Mouse (Mus musculus): Measurements from ENCODE around the gene Gm20388. TPM values are rescaled to one million over a fixed set of nuclear protein-coding genes. Genes with fewer than 3 reads are reported as not detected.

The Gm20388 gene
- polyA plus RNA-seq, 1 experiment from 2014 or later: not detected

- no peaks in the 10 kb centered on the region for H3K4me1 ChIP-seq (replicated peaks; ENCODE audit: control insufficient read depth, insufficient read depth, low read length)
- no peak for ATAC-seq
- TF ChIP-seq CTCF (IDR thresholded peaks at IDR 0.05; ENCODE audit: low read depth): peak; percentile 19; the same call in 1 of the 2 replicates
- no peaks in the 10 kb centered on the region for H3K36me3 ChIP-seq (ENCODE audit: control insufficient read depth, insufficient read depth)
- no peak overlapping the region for H3K9ac ChIP-seq (ENCODE audit: low read depth, low read length)
- H3K4me2 ChIP-seq (replicated peaks; ENCODE audit: low read depth): no peak overlapping the region
- 51% methylated on average over 27 of the region's 27 CpGs for WGBS
- no peak overlapping the region for H3K27ac ChIP-seq (ENCODE audit: low read depth, low read length)
- no peaks in the 10 kb centered on the region for H3K9me3 ChIP-seq (ENCODE audit: control insufficient read depth)
- no peaks in the 10 kb centered on the region for H3K27me3 ChIP-seq (replicated peaks; ENCODE audit: control insufficient read depth, insufficient read depth, low read length)
- no peak overlapping the region for H3K4me3 ChIP-seq (ENCODE audit: low read depth, low read length)
Observed at GRCm38 (mm10) chr8:121170626-121171552, 1260.2 kb downstream of the Gm20388 start.

DNA sequence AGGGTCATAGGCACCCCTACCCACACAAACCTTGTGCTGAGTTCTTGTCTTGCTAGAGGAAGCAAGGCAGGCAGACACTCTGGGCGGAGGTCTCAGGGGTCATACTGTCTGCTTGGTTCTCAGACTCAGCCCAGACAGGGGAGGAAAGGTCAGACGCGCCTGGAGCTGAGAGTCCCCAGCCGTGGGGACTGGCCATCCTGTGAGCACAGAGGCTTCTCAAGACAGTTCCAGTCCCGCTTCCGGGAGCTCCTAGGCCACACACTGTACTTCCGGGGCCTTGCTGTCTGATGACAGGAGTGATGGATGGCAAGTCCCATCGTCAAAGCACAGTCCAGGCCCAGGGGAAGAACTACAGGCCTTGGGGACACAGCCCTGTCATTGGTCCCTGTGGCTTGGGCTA, 1261.9 kb downstream of the Gm20388 start:
- H3K4me2 ChIP-seq (replicated peaks; ENCODE audit: low read depth): no peak overlapping the region
- WGBS: 70% methylated on average over 8 of the region's 8 CpGs
- no peaks in the 10 kb centered on the region for H3K36me3 ChIP-seq (ENCODE audit: control insufficient read depth, insufficient read depth)
- no peak overlapping the region for H3K9ac ChIP-seq (ENCODE audit: low read depth, low read length)
- H3K4me1 ChIP-seq (replicated peaks; ENCODE audit: control insufficient read depth, insufficient read depth, low read length): no peaks in the 10 kb centered on the region
- H3K9me3 ChIP-seq (ENCODE audit: control insufficient read depth): no peaks in the 10 kb centered on the region
- TF ChIP-seq CTCF (IDR thresholded peaks at IDR 0.05; ENCODE audit: low read depth): no peak
- H3K27me3 ChIP-seq (replicated peaks; ENCODE audit: control insufficient read depth, insufficient read depth, low read length): no peaks in the 10 kb centered on the region
- H3K27ac ChIP-seq (ENCODE audit: low read depth, low read length): no peak overlapping the region
- no peak for ATAC-seq
- no peak overlapping the region for H3K4me3 ChIP-seq (ENCODE audit: low read depth, low read length)

DNA sequence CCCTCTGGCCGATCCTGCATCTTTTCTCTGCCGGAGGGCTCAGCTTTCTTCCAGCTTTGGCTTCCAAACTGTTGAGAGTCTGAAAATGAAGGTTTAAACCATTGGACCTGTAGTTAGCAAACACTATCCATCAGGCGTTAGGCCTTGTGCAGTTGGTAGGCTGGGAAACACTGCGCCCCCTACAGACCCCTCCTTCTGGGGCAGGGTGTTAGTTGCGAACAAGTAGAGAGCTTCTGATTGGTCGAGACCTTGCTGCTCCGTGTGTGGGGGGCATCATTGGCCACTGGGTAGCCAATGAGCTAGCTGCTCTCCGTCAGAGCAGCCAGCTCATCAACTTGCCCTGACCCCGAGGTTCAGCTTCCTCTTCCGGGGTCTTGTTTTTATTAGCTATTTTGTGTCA, 1263.5 kb downstream of the Gm20388 start:
- Histone ChIP-seq H3K27ac (ENCODE audit: low read depth, low read length) (no peak overlapping the region), H3K9ac (ENCODE audit: low read depth, low read length) (no peak overlapping the region), H3K36me3 (ENCODE audit: control insufficient read depth, insufficient read depth) (no peaks in the 10 kb centered on the region), H3K4me3 (ENCODE audit: low read depth, low read length) (no peak overlapping the region), H3K4me2 (replicated peaks; ENCODE audit: low read depth) (no peak overlapping the region), H3K9me3 (ENCODE audit: control insufficient read depth) (no peaks in the 10 kb centered on the region), H3K27me3 (replicated peaks; ENCODE audit: control insufficient read depth, insufficient read depth, low read length) (no peaks in the 10 kb centered on the region), H3K4me1 (replicated peaks; ENCODE audit: control insufficient read depth, insufficient read depth, low read length) (no peaks in the 10 kb centered on the region)
- TF ChIP-seq CTCF (IDR thresholded peaks at IDR 0.05; ENCODE audit: low read depth): no peak
- 72% methylated on average over 10 of the region's 10 CpGs for WGBS
- ATAC-seq: no peak

GRCm38 (mm10) chr8:121174721-121175539, 1264.3 kb downstream of the Gm20388 start:
- H3K4me3 ChIP-seq (ENCODE audit: low read depth, low read length): no peak overlapping the region
- H3K27me3 ChIP-seq (replicated peaks; ENCODE audit: control insufficient read depth, insufficient read depth, low read length): no peaks in the 10 kb centered on the region
- no peak for ATAC-seq
- H3K4me2 ChIP-seq (replicated peaks; ENCODE audit: low read depth): no peak overlapping the region
- H3K4me1 ChIP-seq (replicated peaks; ENCODE audit: control insufficient read depth, insufficient read depth, low read length): no peaks in the 10 kb centered on the region
- no peak for TF ChIP-seq CTCF (IDR thresholded peaks at IDR 0.05; ENCODE audit: low read depth)
- whole genome bisulfite sequencing: 38% methylated on average over 29 of the region's 30 CpGs
- H3K36me3 ChIP-seq (ENCODE audit: control insufficient read depth, insufficient read depth): no peaks in the 10 kb centered on the region
- no peak overlapping the region for H3K27ac ChIP-seq (ENCODE audit: low read depth, low read length)
- no peak overlapping the region for H3K9ac ChIP-seq (ENCODE audit: low read depth, low read length)
- H3K9me3 ChIP-seq (ENCODE audit: control insufficient read depth): no peaks in the 10 kb centered on the region

DNA sequence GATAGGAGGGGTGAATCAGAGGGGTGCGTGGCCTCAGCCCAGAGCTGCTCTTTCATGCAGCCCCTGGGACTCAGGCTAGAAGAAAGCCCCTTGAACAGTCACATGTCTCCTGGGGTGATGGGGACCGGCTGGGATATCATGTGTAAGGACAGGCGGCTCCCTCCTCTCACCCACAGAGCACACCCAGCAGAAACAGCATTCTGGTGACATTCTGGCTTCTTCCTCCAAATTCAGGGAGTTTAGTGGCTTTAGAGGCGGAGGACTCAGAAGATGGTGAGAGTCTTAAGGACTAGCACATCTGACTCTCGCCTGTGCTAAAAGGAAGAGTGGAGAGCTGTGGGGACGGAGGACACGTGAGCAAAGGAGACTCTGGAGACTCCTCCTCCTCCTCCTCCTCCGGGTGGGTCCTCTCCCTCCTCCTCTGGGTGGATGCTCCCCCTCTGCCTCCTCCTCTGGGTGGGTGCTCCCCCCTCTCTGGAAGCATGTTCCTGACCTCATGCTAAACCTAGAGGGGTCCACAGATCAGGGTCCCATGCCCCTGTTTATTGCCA, 1265.0 kb downstream of the Gm20388 start:
- 81% methylated on average over 8 of the region's 8 CpGs for WGBS
- no peaks in the 10 kb centered on the region for H3K9me3 ChIP-seq (ENCODE audit: control insufficient read depth)
- no peaks in the 10 kb centered on the region for H3K27me3 ChIP-seq (replicated peaks; ENCODE audit: control insufficient read depth, insufficient read depth, low read length)
- no peak for TF ChIP-seq CTCF (IDR thresholded peaks at IDR 0.05; ENCODE audit: low read depth)
- no peak for ATAC-seq
- no peaks in the 10 kb centered on the region for H3K36me3 ChIP-seq (ENCODE audit: control insufficient read depth, insufficient read depth)
- H3K4me2 ChIP-seq (replicated peaks; ENCODE audit: low read depth): no peak overlapping the region
- H3K9ac ChIP-seq (ENCODE audit: low read depth, low read length): no peak overlapping the region
- no peak overlapping the region for H3K4me3 ChIP-seq (ENCODE audit: low read depth, low read length)
- no peak overlapping the region for H3K27ac ChIP-seq (ENCODE audit: low read depth, low read length)
- no peaks in the 10 kb centered on the region for H3K4me1 ChIP-seq (replicated peaks; ENCODE audit: control insufficient read depth, insufficient read depth, low read length)

DNA sequence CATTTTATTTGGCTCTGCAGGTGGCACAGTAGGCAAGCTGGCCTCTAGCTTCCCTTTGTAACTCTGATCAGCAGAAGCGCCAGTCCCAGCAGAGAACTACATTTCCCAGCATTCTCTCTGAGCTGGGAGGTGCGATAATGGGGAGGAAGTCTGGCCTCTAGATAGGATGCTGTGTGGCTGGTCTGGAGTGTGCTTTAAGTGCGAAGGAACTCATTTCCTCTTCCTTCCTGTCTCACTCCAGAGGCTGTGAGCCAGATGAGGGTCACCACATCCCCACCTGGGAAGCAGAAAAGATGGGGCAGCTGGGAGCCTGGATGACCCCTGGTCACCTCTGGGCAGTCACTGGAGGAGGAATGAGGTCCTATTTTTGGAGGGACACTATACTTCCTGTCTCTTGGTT, 1265.7 kb downstream of the Gm20388 start:
- Histone ChIP-seq H3K36me3 (ENCODE audit: control insufficient read depth, insufficient read depth) (no peaks in the 10 kb centered on the region), H3K4me2 (replicated peaks; ENCODE audit: low read depth) (no peak overlapping the region), H3K9ac (ENCODE audit: low read depth, low read length) (no peak overlapping the region), H3K27ac (ENCODE audit: low read depth, low read length) (no peak overlapping the region), H3K9me3 (ENCODE audit: control insufficient read depth) (no peaks in the 10 kb centered on the region), H3K4me3 (ENCODE audit: low read depth, low read length) (no peak overlapping the region), H3K27me3 (replicated peaks; ENCODE audit: control insufficient read depth, insufficient read depth, low read length) (no peaks in the 10 kb centered on the region), H3K4me1 (replicated peaks; ENCODE audit: control insufficient read depth, insufficient read depth, low read length) (no peaks in the 10 kb centered on the region)
- WGBS: 37% methylated on average over 3 of the region's 3 CpGs
- no peak for ATAC-seq
- TF ChIP-seq CTCF (IDR thresholded peaks at IDR 0.05; ENCODE audit: low read depth): no peak
